Mouse (Mus musculus) bone marrow, adult 2 months (tissue): ENCODE measurements around the gene Adsl.

Experiments
- CTCF ChIP-seq: fragments of 200-500 bp; IDR thresholded peaks from 2 replicates; pipeline ENCODE4 v1.5.1; 2011; ENCODE audit warnings: low read length, control low read depth; ENCODE audit not compliant: control insufficient read depth, insufficient read depth
- POLR2A ChIP-seq: fragments of 200-500 bp; IDR thresholded peaks from 2 replicates; pipeline ENCODE4 v1.6.1; 2011; ENCODE audit warnings: low read depth, mild to moderate bottlenecking, control low read depth, low read length, borderline replicate concordance; ENCODE audit not compliant: control insufficient read depth

DNA sequence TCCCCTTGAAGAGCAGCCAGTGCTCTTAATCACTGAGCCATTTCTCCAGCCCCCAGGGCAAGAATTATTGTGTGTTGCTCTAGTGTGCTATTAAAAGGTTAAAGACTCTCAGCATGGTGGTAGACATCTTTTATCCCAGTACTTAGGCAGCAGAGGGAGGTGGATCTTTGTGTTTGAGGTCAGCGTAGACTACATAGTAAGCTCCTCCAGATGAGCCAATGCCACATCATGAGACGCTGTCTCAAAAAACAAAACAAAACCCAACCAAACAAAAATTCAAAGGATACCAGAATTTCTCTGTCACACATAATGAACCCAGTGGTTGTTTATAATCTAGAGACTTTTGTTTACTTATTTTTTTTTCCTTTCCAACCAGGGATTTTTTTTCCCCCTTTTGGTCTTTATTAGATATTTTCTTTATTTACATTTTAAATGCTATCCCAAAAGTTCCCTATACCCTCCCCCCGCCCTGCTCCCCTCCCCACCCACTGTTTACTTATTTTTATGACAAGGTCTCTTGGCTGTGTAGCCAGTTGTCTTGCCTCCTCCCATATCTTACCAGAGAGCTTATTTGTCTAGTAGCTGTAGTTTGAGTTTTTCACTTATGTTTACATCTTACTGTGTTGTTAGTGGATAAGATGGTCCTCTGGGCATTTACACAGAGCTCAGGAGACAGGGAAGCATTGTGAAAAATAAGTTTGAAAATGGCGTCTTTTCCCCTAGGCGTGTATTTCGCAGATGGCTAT lies 48.0 kb downstream of the Adsl start:
- TF ChIP-seq CTCF (no peak), POLR2A (no peak)
